Mouse (Mus musculus) retina, embryonic 14.5 days (tissue): ENCODE data around the gene Zbtb45.

ENCODE experiments used
- DNase-seq: peaks from one replicate; pipeline ENCODE4 v3.0.0-alpha.2; 2015; ENCODE audit warnings: low spot score

Zbtb45 gene

DNA sequence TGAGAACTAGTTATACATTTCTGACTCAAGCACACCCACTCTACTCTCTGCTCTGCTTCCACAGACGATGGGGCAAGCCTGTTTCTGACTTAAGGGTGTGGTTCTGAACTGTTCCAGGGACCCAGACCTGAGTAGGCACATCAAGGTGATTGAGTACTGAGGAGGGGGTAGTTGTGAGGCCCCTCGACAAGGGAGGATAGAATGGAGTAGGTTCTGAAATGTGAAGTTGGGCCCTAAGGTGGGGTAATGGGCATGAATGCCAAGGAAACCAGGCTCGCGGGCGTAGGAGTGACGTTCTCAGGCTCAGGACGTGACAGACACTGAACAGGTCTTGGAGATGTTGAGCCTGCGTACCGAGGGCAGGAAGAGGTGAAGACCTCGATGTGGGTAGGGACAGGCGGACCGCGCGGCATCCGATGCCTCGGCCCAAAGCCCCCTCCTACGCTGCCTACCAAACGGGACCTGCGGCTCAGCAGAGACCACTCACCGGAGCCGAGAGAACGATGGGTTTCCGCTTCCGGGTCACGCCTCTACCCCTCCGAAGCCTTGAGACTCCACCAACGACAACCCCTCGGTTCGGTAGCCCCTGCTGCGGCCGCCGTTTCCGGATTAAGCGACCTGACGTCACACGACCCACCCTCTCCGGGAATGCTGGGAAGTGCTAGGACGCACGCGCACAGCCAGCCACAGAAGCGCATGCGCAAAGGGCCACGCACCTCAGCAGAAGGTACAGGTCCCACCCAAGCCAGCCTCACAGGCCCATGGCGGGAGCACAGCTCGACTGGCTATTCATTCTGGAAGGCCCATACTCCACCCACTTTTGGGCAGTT, 24.5 kb upstream of the Zbtb45 start, which contains the start of gene Chmp2a:
TSS of gene Chmp2a (minus strand) at position 660 of the 830 bp plus-strand sequence.
- peak; percentile 98 for DNase-seq

DNA sequence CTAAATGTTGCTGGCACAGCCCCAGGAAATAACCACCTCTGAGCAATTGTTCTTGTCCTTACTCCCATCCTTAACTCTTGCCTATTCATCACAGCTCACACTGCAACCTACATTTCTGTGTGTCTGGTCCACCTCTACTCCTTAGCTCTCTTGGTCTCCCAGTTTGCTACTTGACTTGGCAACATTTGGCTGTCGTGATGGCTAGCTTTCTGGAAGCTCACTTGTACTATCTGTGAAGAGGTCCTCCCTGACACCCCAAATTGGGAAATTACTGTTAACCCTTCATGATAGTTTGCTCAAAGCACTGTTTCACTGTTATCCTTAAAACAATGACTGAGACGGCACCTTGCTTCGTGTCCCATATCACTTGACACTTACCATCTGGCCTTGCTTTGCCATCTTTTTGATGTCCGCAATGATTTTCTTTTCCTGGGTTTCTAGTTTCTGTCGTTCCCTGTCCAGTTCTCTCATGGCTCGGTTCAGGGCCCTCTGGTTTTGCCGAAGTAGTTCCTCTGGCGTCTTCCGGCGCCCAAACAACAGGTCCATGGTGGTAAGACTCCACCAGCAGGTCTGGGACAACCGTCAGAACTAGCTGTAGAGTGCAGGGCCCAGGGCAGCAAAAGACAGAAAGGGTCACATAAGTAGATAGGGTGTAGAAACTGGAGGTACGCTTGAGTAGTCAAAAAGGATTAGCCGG, 23.8 kb upstream of the Zbtb45 start:
- no peak for DNase-seq

DNA sequence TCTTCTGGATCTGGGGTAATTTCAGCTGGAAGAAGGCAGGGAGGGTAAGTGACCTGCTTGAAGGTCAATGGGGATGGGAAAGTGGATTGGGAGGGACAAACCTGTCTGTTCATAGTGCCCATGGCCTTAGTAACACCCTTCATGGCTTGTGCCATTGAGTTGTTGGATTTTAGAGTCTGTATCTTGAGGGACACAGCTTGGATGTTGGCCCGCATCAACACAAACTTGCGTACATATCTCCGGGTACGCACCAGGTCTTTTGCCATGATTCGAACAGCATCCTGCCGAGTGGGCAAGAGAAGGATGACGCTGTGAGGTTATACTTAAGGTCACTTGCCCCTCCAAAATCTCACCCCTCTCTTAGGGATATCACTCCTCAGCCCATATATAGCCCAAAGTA, 22.7 kb upstream of the Zbtb45 start:
- no peak for DNase-seq

DNA sequence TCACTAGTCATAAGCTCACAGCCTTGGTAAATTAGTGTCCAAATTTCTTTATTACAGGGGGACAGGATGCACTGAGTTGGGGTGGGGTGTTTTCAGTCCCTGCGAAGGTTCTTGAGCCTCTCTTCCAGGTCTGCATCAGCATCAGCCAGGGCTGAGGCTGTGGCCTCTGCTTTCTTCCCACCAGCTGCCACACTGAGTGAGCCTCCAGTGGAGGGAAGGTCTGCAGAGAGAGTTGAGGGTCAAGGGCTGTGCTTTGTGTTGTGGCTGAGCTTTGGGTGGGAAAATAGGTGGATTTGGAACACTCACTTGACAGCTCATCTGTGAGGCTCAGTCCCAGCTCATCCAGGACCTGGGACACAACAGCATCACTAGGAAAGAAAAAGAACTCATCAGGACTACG, 22.1 kb upstream of the Zbtb45 start:
- DNase-seq: no peak

DNA sequence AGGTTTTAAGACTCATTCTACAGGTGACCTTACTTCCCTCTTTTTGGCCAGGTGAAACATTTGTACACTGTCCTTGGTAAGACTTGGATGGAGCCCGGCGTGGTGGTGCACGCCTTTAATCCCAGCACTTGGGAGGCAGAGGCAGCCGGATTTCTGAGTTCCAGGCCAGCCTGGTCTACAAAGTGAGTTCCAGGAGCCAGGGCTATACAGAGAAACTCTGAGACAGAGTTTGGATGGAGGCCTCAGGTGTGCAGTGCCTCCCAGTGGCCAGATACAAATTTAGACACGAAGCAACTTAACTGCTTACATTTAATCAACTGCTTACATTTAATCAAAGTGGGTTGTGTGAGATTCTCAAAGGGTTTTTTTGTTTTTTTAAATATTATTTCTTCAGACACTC, 21.2 kb upstream of the Zbtb45 start:
- peak; percentile 50 for DNase-seq

DNA sequence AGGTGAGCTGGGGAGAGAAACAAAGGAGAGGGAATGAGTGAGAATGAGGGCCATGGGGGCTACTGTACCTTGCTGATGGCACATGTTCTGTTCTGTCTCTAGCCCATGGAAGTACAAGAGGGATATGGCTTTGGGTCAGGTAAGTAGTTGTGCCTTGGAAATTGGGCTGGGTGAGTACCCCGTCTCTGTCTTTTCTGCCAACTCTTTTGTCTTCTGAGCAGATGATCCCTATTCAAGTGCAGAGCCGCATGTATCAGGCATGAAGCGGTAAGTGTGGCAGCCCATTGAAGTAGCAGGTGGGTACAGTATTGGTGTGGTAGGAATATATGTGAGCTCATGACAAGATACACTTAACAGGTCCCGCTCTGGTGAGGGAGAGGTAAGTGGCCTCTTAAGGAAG, 19.2 kb upstream of the Zbtb45 start:
- DNase-seq: no peak

DNA sequence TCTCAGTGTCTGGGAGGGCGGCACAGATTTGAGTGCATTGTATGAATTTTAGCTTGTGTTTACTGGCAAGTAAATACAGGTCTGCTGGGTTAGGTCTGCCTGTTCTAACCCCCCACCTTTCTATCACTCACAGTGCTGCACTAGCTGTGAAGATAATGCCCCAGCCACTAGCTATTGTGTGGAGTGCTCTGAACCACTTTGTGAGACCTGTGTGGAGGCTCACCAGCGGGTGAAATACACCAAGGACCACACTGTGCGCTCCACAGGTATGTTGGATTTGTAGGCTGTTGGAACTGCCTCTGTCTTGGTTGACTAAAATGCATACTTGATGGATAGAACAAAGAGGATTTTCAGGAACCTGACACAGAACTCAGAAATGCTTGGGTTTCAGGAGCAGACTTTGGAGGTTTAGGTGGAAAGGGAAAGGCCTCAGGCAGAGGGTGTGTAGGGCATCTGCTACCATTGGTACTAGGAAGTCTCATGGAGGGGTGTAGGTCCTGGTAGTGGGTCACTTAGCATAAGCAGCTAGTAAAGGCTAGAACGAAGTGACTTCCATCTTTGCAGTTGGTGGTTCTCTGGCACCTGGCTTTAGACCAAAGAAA, 15.8 kb upstream of the Zbtb45 start:
- no peak for DNase-seq

DNA sequence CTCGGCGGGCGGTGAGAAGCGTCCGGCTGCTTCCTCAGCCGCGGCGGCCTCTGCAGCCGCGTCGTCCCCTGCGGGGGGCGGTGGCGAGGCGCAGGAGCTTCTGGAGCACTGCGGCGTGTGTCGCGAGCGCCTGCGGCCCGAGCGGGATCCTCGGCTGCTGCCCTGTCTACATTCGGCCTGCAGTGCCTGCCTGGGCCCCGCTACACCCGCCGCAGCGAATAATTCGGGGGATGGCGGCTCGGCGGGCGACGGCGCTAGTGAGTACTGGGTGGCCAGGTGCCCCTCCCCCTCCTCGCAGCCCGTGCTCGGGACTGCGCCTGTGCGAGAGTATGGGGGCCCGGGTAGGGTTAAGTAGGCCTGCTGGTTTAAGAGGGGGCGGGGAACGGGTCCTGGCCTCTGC, 15.0 kb upstream of the Zbtb45 start:
- peak; percentile 81 for DNase-seq

DNA sequence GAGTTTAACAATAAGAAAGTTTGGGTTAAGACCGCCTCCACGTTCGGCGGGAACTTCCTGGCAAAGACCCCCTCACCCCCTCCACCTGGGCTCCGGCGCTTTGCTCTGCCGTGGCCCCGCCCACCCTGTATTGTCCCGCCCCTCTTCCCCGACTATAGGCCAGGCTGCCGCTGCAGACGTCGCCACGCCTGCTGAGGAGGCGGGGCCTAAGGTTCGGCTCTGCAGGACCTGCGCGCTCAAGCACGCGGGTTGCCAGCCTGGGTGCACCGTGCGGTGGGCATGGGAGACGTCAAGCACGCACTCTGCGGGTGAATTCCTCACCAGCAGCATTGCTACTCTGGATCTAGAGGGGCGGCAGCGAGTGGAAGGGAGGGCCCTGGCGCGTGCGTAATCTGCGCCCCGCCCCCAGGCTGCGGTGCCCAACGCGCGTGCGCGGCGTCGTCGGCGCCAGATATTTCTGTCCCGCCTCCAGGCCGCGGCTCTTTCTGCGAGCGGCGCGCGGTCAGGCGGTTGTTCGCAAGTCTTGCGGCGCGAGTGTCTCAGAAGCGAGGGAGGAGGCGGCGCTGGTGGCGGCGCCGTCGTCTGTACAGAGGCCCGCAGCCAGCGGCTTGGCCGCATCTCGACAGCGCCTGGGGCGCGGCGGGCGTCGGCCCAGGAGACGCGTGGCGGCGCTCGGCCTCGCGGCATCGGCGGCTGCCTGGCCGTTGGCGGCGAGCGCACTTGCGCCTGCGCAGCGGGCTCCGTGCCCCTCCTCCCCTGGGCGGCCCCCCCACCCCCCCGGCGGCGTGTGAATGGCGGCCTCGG, 14.3 kb upstream of the Zbtb45 start:
- peak; percentile 96 for DNase-seq

DNA sequence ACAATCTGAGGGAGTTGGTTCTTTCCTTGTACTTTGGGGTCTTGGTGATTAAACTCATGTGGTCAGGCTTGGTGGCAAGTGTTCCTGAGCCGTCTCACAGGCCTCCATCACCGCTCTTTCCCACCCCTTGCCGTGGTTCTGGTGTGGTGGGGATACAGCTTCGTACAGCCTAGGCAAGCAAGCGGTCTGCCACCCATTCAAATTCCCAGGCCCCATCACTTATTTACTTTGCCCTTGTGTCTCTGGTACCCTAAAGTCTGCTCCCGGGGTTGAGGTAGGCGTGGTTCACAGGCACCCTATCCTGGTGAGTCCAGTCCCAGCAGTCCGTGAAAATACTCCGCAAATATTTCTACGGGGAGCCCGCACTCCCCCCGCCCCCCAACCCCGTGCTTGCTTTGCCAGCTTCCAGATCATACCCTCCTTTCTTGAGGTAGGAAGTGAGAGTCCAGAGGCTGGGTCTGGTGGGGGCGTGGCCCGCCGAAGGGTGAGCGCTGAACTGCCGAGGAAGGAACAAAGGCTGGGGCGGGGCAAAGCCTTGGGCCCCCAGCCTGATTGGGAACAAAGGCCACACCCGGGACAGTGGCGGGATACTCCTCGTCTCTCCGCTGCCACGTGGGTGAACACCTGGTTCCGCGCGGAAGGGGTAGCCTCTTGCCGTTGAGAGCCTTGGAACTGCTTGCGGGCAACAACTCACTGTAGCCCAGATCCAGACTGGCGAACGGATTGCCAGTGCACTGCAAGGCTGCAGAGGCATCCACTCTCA, 13.1 kb upstream of the Zbtb45 start:
- DNase-seq: peak; percentile 84

DNA sequence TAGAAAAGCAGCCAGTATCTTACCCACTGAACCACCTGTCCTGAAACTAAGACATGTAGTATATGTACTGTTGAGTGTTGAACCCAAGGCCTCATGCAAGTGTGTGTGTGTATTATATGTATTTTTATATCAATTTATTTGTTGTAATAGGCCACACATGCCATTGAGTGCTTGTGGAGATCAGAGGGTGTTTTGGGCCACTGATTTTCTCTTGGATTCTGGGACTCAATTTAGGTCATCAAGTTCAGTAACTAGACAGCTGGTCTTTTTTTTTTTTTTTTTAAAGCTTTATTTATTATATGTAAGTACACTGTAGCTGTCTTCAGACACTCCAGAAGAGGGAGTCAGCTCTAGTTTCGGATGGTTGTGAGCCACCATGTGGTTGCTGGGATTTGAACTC, 5.4 kb upstream of the Zbtb45 start:
- no peak for DNase-seq

DNA sequence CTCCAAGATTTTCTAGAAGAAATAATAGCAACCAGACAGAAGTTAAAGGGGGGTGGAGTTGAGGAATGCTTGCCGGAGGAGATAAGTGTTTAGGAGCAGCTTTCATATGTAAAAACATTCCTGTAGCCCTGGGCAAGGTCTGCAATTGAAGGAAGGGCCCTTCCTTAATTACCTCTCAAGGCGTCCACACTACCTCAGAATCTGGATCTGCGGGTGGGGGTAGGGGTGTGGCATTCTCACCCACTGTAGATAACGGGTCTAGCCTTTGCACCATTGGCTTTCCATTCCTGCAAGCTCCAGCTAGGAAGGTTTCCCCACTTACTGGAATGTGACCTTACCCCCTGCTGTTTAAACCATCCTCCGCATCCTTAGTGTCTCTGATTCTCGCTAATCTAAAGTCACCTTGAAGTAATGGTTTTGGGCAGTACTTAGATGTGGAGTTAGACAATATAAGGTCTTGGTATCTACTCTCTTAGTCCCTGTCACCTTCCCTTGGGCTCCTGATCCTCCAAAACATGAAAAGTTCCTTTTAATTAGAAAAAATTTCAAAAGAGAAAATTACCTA, 4.5 kb upstream of the Zbtb45 start:
- no peak for DNase-seq

DNA sequence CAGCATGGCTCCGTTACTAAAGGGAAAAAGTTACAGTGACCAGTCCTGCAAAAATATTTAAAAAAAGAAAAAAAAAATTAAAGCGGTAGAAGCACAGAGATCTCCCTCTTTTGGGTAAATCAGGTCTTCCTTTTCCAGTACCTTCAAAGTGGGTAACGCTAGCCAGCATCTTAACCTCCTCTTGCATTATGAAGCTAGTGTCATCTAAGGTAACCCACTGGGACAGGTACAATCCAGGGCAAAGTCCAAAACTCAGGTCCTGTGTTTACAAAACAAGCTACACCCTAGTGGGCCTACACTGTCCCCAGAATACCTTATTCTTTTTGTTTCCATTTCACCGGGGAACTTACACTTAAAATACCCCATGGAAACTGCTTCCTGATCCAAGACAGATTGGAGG, 3.8 kb upstream of the Zbtb45 start:
- no peak for DNase-seq

DNA sequence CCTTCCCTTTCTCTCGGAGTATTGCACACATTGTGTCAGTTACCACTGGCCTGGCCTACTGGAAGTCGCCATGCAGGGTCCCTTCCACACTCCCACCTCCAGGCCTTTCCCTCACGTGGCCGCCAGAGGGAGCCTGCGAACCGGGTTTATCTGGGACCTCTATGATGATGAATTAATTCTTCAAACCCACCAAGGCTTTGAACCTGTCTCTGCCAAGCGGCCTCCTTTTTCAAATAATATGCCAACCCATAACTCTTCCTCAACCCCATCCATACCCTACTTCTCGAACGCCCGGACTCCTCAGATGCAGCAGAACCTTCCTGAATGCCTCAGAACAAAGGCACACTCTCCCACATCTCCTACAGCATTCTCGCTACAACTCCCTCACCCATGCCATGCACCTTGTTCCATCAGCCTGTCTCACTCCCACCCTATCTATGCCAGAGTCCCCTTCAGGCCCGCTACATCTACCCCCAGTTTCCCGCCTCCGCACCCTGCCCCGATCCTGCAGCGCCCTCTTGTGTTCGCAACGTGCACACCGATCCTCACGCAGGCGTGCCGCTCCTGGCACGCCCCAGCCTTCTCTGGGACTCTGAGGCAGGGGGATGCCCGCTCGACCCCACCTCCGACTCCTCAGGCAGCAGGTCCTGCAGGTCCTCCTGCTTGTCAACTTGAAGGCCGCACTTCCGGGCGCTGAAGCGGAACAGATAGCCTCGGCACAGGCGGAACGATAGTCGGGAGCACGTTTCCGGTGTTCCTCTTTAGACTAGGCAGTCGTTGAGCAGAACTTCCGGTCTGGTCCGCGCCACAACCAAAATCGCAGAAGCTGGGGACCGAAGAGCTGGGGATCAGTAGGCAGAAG, 460 bp downstream of the Zbtb45 start:
- DNase-seq: peak; percentile 96

DNA sequence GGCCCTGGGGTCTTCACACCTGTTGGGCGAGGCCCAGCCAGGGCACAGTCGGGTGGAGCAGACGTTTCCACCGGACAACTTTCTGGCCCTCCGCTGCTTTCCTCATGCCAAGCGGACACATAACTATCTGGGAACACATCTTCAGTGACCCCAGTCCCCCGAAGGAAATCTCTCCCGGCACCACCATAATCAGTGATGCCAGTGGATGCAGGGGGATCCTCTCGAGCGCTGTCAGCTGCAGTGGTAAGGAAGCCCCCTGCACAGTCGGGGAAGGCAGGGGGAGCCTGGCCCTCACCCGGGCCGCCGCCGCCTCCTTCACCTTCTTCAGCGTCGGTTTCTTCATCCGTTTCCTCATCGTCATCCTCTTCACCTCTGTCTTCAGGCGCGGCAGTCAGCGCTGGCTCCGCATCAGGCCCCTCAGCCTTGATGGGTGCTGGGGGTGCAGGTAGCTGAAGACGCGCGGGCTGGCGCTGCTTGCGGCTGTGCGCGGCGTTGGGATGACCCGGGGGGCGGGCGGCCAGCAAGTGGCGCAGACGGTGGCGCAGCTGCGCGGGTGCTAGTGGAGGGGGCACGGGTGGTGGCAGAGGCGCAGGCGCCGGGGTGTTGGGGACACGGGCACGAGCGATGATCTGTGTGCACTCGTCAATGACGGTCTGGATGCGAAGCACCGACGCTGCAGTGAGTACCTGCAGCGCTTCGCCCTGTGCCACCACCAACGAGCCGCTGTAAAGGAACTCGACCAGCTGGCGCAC, 2.3 kb downstream of the Zbtb45 start:
- no peak for DNase-seq

DNA sequence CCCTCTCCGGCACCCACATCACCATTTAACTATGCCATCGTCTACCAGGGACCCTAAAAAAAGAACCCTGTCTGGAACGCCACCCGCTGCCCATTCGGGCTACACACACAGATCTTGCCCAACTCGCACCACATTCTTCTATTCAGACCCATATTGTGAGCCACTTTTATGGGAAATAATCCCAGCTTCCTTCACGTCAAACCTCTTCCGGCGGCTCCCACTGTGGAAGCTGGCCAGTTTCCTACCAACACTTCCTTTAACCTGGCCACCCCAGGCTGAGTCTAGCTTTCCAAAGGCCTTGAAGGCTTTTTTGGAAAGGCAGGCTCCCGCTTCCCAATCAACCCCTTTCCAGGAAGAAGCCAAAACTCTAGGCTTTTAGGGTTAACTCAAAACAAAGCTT, 3.3 kb downstream of the Zbtb45 start:
- DNase-seq: no peak

DNA sequence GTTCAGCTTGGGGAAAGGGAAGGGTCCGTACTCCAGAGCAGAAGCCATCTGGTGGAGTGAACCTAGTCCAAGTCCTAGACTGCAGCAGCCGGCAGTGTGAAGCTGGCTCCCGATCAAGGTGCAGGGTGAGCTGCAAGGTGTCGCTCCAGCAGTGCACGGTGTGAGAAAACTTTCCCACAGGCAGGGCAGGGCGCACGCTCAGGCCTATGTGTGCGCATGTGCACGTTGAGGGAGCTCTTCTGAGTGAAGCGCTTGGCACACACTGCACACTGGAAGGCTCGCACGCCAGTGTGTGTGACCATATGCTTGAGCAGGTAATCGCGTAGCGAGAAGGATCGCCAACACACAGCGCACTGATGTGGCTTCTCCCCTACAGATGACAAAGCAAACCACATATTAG, 3.8 kb downstream of the Zbtb45 start:
- no peak for DNase-seq

DNA sequence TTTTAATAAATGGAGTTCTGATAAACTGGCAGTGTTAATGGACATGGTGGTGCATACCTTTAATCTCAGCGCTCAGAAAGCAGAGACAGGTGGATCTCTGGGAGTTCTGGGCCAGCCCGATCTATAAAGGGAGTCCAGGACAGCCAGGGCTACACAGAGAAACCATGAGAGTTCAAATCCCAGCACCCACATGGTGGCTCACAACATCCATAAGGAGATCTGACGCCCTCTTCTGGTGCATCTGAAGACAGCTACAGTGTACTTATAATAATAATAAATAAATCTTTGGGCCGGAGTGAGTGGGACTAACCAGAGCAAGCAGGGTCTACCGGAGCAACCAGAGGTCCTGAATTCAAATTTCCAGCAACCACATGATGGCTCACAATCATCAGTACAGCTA, 6.5 kb downstream of the Zbtb45 start:
- no peak for DNase-seq

DNA sequence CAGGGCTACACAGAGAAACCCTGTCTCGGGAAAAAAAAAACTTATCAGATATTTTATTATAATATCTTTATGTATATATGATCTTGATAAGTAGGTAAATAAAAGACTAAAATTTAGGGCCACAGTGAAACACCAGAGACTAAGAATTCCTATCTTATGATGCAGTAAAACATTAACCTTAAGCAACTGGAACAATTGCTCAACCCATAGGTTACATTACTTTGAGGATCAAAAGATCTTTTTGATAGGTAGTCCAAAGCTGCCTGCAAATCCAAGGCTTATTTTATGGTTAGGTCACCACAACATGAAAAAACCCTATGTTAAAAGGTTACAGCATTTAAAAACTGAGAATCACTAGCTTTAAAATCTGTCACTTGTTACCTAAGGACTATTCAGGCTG, 8.2 kb downstream of the Zbtb45 start:
- DNase-seq: no peak

DNA sequence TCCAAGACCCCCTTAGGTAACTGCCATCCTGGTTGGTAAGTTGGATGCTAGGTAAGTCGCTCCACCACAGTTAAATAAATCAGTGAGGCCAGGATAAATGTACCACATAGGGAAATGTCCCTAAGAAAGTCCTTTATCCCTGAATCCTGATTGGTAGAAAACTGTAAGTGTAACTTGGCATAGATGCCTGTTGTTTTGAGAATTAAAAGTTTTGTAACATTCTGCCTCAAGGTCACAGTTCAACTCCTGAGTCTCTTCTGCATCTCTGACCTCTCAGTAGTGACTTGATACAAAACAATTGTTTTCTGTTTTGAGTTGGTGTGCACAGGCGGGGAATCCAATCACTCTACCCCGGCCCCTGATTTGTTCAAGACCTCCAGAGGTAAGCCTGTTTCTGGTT, 11.0 kb downstream of the Zbtb45 start, which contains the start of gene Trim28:
TSS of gene Trim28 (plus strand) at position 264 of the 400 bp plus-strand sequence.
- no peak for DNase-seq
